Mouse (Mus musculus): ENCODE data around the gene Pfn3. TPM values are rescaled to one million over a fixed set of nuclear protein-coding genes. Genes with fewer than 3 reads are reported as not detected.

Gene Pfn3
- polyA plus RNA-seq, 1 experiment from 2014 or later = not detected

DNA sequence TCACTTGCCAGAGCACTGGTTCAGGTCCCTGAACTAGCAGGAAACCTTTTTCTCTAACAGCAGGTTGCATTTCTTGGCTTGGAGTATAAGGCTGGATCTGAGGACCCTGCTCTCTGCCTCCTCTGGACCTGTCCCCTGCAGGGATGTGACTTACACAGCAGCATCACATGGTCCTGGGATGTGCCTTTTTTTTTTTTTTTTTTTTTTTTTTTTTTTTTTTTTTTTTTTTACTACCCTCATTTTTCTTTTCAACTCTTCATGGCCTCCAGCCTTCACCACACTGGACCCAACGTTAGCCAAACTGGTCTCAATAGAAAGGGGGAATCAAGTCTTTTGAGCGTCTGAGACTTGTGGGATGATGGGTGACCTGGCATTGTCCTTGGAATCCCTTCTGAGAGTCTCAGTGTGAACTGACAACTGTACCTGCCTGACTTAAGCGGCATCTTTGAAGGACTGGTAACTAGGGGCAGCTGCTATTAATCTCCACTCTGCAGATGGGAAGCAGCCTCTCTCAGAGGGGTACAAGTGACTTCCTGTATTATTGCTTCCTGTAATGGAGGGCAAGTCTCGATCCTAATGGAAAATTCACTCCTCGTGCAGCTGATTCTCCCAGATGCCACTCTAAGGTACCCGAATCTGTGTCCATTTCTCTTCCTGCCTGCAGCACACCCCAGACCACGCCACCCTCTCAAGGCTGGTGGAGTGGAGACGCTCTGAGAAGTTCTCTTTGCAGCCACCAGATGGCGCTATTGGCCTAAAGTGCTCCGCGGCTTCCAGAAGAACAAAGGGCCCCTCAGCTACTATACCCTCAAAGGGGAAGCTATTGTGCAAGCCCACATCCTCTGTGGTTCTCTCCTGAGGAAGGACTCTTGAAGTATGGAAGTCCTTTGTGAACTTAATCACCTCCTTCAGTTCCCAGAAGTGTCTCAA, 9.9 kb downstream of the Pfn3 start:
- 0 out of 2 replicates have a peak, but pooled peaks cover 2% of the 10 kb centered on the region for H3K27me3 ChIP-seq (ENCODE audit: insufficient read depth, low read length)
- no peaks in the 10 kb centered on the region for H3K9me3 ChIP-seq (ENCODE audit: low read depth, low read length)
- no peaks in the 10 kb centered on the region for H3K4me1 ChIP-seq (ENCODE audit: insufficient read depth)
- peak; percentile 96 for DNase-seq
- H3K4me2 ChIP-seq = no peak overlapping the region
- TF ChIP-seq CTCF (IDR thresholded peaks at IDR 0.05; ENCODE audit: low read depth) = peak; percentile 96
- ATAC-seq (ENCODE audit: insufficient read depth) = peak; percentile 92; the same call in 1 of the 2 replicates
- H3K36me3 ChIP-seq (ENCODE audit: insufficient read depth) = no peaks in the 10 kb centered on the region
- WGBS = 12% methylated on average over 11 of the region's 11 CpGs
- 0 out of 2 replicates have a peak overlapping the region, but pooled peaks have one; percentile 7 for H3K9ac ChIP-seq
- H3K4me3 ChIP-seq (ENCODE audit: low read depth, low read length) = no peak overlapping the region
- H3K27ac ChIP-seq (ENCODE audit: low read depth) = no peak overlapping the region

GRCm38 (mm10) chr13:55403935-55404852, 10.8 kb downstream of the Pfn3 start:
- WGBS = 68% methylated on average over 15 of the region's 15 CpGs

GRCm38 (mm10) chr13:55403266-55403665, 11.8 kb downstream of the Pfn3 start:
- no peak for TF ChIP-seq CTCF (IDR thresholded peaks at IDR 0.05; ENCODE audit: low read depth)
- H3K4me3 ChIP-seq (ENCODE audit: low read depth, low read length) = no peak overlapping the region
- no peak for ATAC-seq (ENCODE audit: insufficient read depth)
- WGBS = 66% methylated on average over 7 of the region's 7 CpGs
- H3K27me3 ChIP-seq (ENCODE audit: insufficient read depth, low read length) = 0 out of 2 replicates have a peak, but pooled peaks cover 2% of the 10 kb centered on the region
- no peaks in the 10 kb centered on the region for H3K9me3 ChIP-seq (ENCODE audit: low read depth, low read length)
- no peak overlapping the region for H3K9ac ChIP-seq
- no peak for DNase-seq
- no peaks in the 10 kb centered on the region for H3K4me1 ChIP-seq (ENCODE audit: insufficient read depth)
- no peaks in the 10 kb centered on the region for H3K36me3 ChIP-seq (ENCODE audit: insufficient read depth)
- H3K27ac ChIP-seq (ENCODE audit: low read depth) = no peak overlapping the region
- no peak overlapping the region for H3K4me2 ChIP-seq

More at GRCm38 (mm10) chr13:55403935-55404852, 10.8 kb downstream of the Pfn3 start:
- ATAC-seq (ENCODE audit: insufficient read depth) (no peak), DNase-seq (no peak)
- no peak overlapping the region for H3K9ac ChIP-seq
- H3K27ac ChIP-seq (ENCODE audit: low read depth) = no peak overlapping the region
- no peak overlapping the region for H3K4me2 ChIP-seq
- H3K9me3 ChIP-seq (ENCODE audit: low read depth, low read length) = no peaks in the 10 kb centered on the region
- TF ChIP-seq CTCF (IDR thresholded peaks at IDR 0.05; ENCODE audit: low read depth) = no peak
- 0 out of 2 replicates have a peak, but pooled peaks cover 2% of the 10 kb centered on the region for H3K27me3 ChIP-seq (ENCODE audit: insufficient read depth, low read length)
- no peaks in the 10 kb centered on the region for H3K36me3 ChIP-seq (ENCODE audit: insufficient read depth)
- no peak overlapping the region for H3K4me3 ChIP-seq (ENCODE audit: low read depth, low read length)
- H3K4me1 ChIP-seq (ENCODE audit: insufficient read depth) = no peaks in the 10 kb centered on the region

GRCm38 (mm10) chr13:55400039-55400346, 15.0 kb downstream of the Pfn3 start:
- DNase-seq (no peak), ATAC-seq (ENCODE audit: insufficient read depth) (no peak)
- no peak overlapping the region for H3K4me3 ChIP-seq (ENCODE audit: low read depth, low read length)
- WGBS = 47% methylated on average over 1 of the region's 1 CpGs
- H3K27me3 ChIP-seq (ENCODE audit: insufficient read depth, low read length) = no peaks in the 10 kb centered on the region
- H3K36me3 ChIP-seq (ENCODE audit: insufficient read depth) = no peaks in the 10 kb centered on the region
- H3K9ac ChIP-seq = no peak overlapping the region
- no peaks in the 10 kb centered on the region for H3K4me1 ChIP-seq (ENCODE audit: insufficient read depth)
- no peaks in the 10 kb centered on the region for H3K9me3 ChIP-seq (ENCODE audit: low read depth, low read length)
- no peak for TF ChIP-seq CTCF (IDR thresholded peaks at IDR 0.05; ENCODE audit: low read depth)
- H3K4me2 ChIP-seq = no peak overlapping the region
- H3K27ac ChIP-seq (ENCODE audit: low read depth) = no peak overlapping the region

GRCm38 (mm10) chr13:55399300-55400038, 15.6 kb downstream of the Pfn3 start:
- ATAC-seq (ENCODE audit: insufficient read depth) = no peak
- 0 out of 2 replicates have a peak, but pooled peaks cover 2% of the 10 kb centered on the region for H3K27me3 ChIP-seq (ENCODE audit: insufficient read depth, low read length)
- no peak overlapping the region for H3K9ac ChIP-seq
- H3K4me3 ChIP-seq (ENCODE audit: low read depth, low read length) = no peak overlapping the region
- H3K9me3 ChIP-seq (ENCODE audit: low read depth, low read length) = no peaks in the 10 kb centered on the region
- H3K27ac ChIP-seq (ENCODE audit: low read depth) = no peak overlapping the region
- DNase-seq = no peak
- no peaks in the 10 kb centered on the region for H3K4me1 ChIP-seq (ENCODE audit: insufficient read depth)
- H3K36me3 ChIP-seq (ENCODE audit: insufficient read depth) = no peaks in the 10 kb centered on the region
- TF ChIP-seq CTCF (IDR thresholded peaks at IDR 0.05; ENCODE audit: low read depth) = no peak
- H3K4me2 ChIP-seq = no peak overlapping the region
- 64% methylated on average over 5 of the region's 5 CpGs for WGBS

GRCm38 (mm10) chr13:55398088-55398487, 16.9 kb downstream of the Pfn3 start, which contains the start of gene Slc34a1:
Gene Slc34a1 (plus strand): TSS chr13:55398187.
- DNase-seq (no peak), ATAC-seq (ENCODE audit: insufficient read depth) (no peak)
- Histone ChIP-seq H3K9ac (no peak within 1 kb of the TSS), H3K27me3 (ENCODE audit: insufficient read depth, low read length) (0 out of 2 replicates have a peak, but pooled peaks cover 2% of the 10 kb centered on the region), H3K36me3 (ENCODE audit: insufficient read depth) (no peaks in the 10 kb centered on the region), H3K4me3 (ENCODE audit: low read depth, low read length) (no peak within 1 kb of the TSS), H3K4me1 (ENCODE audit: insufficient read depth) (no peaks in the 10 kb centered on the region), H3K27ac (ENCODE audit: low read depth) (no peak within 1 kb of the TSS), H3K4me2 (no peak within 1 kb of the TSS), H3K9me3 (ENCODE audit: low read depth, low read length) (no peaks in the 10 kb centered on the region)
- no peak for TF ChIP-seq CTCF (IDR thresholded peaks at IDR 0.05; ENCODE audit: low read depth)
- 79% methylated on average over 1 of the region's 1 CpGs for WGBS
